In genomic region chr7:4098832-4099231, GRCm38 (mm10) we compare ENCODE assay signal across 30 mouse cellular contexts. TPM values are rescaled to one million over a fixed set of nuclear protein-coding genes. Genes with fewer than 3 reads are reported as not detected.
DNase-seq lines count a peak whose midpoint lies in the region; ATAC-seq and TF ChIP-seq lines count a peak whose summit lies in the region.
"Had no signal": no experiment of that assay in that cellular context is flagged by ENCODE, and none has a peak within 500 bp of the region (broad histone marks: within the 10 kb centered on the region; RNA-seq: fewer than 3 reads in every experiment).

No protein-coding gene starts in this region.

- no peaks in the 10 kb centered on the region for H3K4me1 ChIP-seq in lung, adult 2 months (ENCODE audit: control insufficient read depth, insufficient read depth, low read length)
- H3K4me1 ChIP-seq: embryonic facial prominence, embryonic 13.5 days; heart, embryonic 15.5 days; hindbrain, embryonic 13.5 days; limb, embryonic 10.5 days; midbrain, embryonic 13.5 days; neural tube, embryonic 12.5 days had no signal

- intact Hi-C loops in left cerebral cortex, postnatal 25 days (cut with DNase I) = no loop called here

- no peak for TF ChIP-seq POLR2A in lung, adult 2 months (IDR thresholded peaks at IDR 0.05; ENCODE audit: borderline replicate concordance, extremely low read depth, low read depth, low read length)

- DNase-seq in 3134 (ENCODE audit: extremely low read depth, insufficient read length, low spot score) (peak; percentile 50), NIH3T3 (ENCODE audit: low read depth) (peak; percentile 60)
- DNase-seq in lung, adult 2 months = no peak
- DNase-seq in cerebellum, postnatal 25 days = no peak
- DNase-seq in left cerebral cortex, postnatal 25 days (ENCODE audit: low spot score in 2 of 2) = no peak
- DNase-seq: adrenal gland, postnatal 36 days; B cell, adult 2 months; cerebellum, adult 11 months; cerebellum, adult 9-11 months; embryo, embryonic 11 days; gastrocnemius, postnatal 36 days; heart, postnatal 36 days; kidney, adult 2 months; kidney, postnatal 14 days; liver; lung, postnatal 10 days; retina, postnatal 1 day; right cerebral cortex, postnatal 25 days; spleen, adult 18-20 months; thymus, postnatal 36 days had no signal

- 47% methylated on average over 2 of the region's 2 CpGs for WGBS in lung, adult 2 months

- no peak overlapping the region for H3K4me3 ChIP-seq in lung, adult 2 months (replicated peaks; ENCODE audit: extremely low read depth, low read depth, low read length)
- H3K4me3 ChIP-seq: embryonic facial prominence, embryonic 13.5 days; heart, embryonic 15.5 days; hindbrain, embryonic 13.5 days; limb, embryonic 10.5 days; megakaryocyte, embryonic 14.5 days; midbrain, embryonic 13.5 days; neural tube, embryonic 12.5 days had no signal

- ATAC-seq in granulocyte monocyte progenitor cell, adult 5-6 weeks (replicated peaks; ENCODE audit: poor library complexity, severe bottlenecking) = peak; percentile 87
- peak; percentile 55; the same call in 1 of the 2 replicates for ATAC-seq in neutrophil, adult 5-6 weeks (ENCODE audit: extremely low read depth, insufficient number of reproducible peaks, low FRiP score, poor library complexity, severe bottlenecking)
- ATAC-seq: forebrain, embryonic 14.5 days; midbrain, embryonic 13.5 days had no signal

- TF ChIP-seq CTCF in lung, adult 2 months (IDR thresholded peaks at IDR 0.05; ENCODE audit: insufficient read depth, low read length) = no peak

RNA-seq across cellular contexts. Expression of gene Ttyh1, which starts 20.4 kb away (rescaled TPM):
- not detected in 2 replicates for total RNA-seq in granulocyte monocyte progenitor cell, adult 5-6 weeks (2014; fragmentation: Nextera tagmentation)
- 0.09 and 0.52 TPM in 2 replicates for total RNA-seq in granulocyte monocyte progenitor cell, adult 5-6 weeks (2017)
- total RNA-seq in neutrophil, adult 5-6 weeks (2017) = 0.12 TPM in 1 of 2 replicates, not detected in the other
- polyA plus RNA-seq in lung, adult 2 months (2012; rRNA removed) = 2.6 and 3.0 TPM in 2 replicates
- 100 to 1,000 TPM; 743 to 807 TPM for total RNA-seq in left cerebral cortex, postnatal 25 days (2021)

RNA-seq across cellular contexts. Expression of gene Lair1, which starts 35.8 kb away (rescaled TPM):
- 32.6 and 38.7 TPM in 2 replicates for total RNA-seq in granulocyte monocyte progenitor cell, adult 5-6 weeks (2014; fragmentation: Nextera tagmentation)
- total RNA-seq in granulocyte monocyte progenitor cell, adult 5-6 weeks (2017) = 78.9 and 81.0 TPM in 2 replicates
- 22.3 and 23.0 TPM in 2 replicates for total RNA-seq in neutrophil, adult 5-6 weeks (2017)
- polyA plus RNA-seq in lung, adult 2 months (2012; rRNA removed) = 4.7 and 7.2 TPM in 2 replicates
- total RNA-seq in left cerebral cortex, postnatal 25 days (2021) = 1 to 10 TPM; 5.2 to 6.6 TPM

RNA-seq across cellular contexts. Expression of gene Leng8, which starts 38.0 kb away (rescaled TPM):
- total RNA-seq in granulocyte monocyte progenitor cell, adult 5-6 weeks (2014; fragmentation: Nextera tagmentation) = 69.9 and 91.7 TPM in 2 replicates
- 18.0 and 26.4 TPM in 2 replicates for total RNA-seq in granulocyte monocyte progenitor cell, adult 5-6 weeks (2017)
- total RNA-seq in neutrophil, adult 5-6 weeks (2017) = 155 and 160 TPM in 2 replicates
- 648 and 958 TPM in 2 replicates for polyA plus RNA-seq in lung, adult 2 months (2012; rRNA removed)
- total RNA-seq in left cerebral cortex, postnatal 25 days (2021) = 100 to 1,000 TPM; 120 to 142 TPM

RNA-seq across cellular contexts. Expression of gene Leng9, which starts 51.3 kb away (rescaled TPM):
- 0.32 TPM in 1 of 2 replicates, not detected in the other for total RNA-seq in granulocyte monocyte progenitor cell, adult 5-6 weeks (2014; fragmentation: Nextera tagmentation)
- 1.4 and 2.0 TPM in 2 replicates for total RNA-seq in granulocyte monocyte progenitor cell, adult 5-6 weeks (2017)
- total RNA-seq in neutrophil, adult 5-6 weeks (2017) = 18.9 and 19.7 TPM in 2 replicates
- polyA plus RNA-seq in lung, adult 2 months (2012; rRNA removed) = 8.6 and 10.2 TPM in 2 replicates
- total RNA-seq in left cerebral cortex, postnatal 25 days (2021) = 1 to 10 TPM; 6.8 to 7.2 TPM

Comparison
In these comparisons a context has a peak if more than half of its experiments do, and no peak if none do; other contexts are left out.
1. DNase-seq: peak in 3134 (single experiment) and NIH3T3 (single experiment); none in lung, adult 2 months (single experiment), cerebellum, postnatal 25 days (0 of 2) and left cerebral cortex, postnatal 25 days (0 of 2).
2. RNA of gene Ttyh1, which starts 20.4 kb away (total RNA-seq): 743 to 807 TPM in left cerebral cortex, postnatal 25 days; 0.09 to 0.52 TPM in granulocyte monocyte progenitor cell, adult 5-6 weeks and 0.12 TPM in neutrophil, adult 5-6 weeks; every median in the first group is over 100 times any median in the second.